ENCODE assay signal across 24 mouse cellular contexts in genomic region chr12:103551422-103551821, GRCm38 (mm10). TPM values are rescaled to one million over a fixed set of nuclear protein-coding genes. Genes with fewer than 3 reads are reported as not detected.
DNase-seq lines count a peak whose midpoint lies in the region; ATAC-seq and TF ChIP-seq lines count a peak whose summit lies in the region.
"Had no signal": no experiment of that assay in that cellular context is flagged by ENCODE, and none has a peak within 500 bp of the region (broad histone marks: within the 10 kb centered on the region; RNA-seq: fewer than 3 reads in every experiment).

No protein-coding gene starts in this region.

- peak; percentile 62; the same call in 1 of the 2 replicates for ATAC-seq in liver, embryonic 13.5 days (ENCODE audit: low read depth)
- ATAC-seq in liver, embryonic 15.5 days (ENCODE audit: insufficient read depth), result peak; percentile 53
- ATAC-seq in liver, postnatal 0 days, result peak; percentile 80
- no peak for ATAC-seq in erythroid progenitor cell, adult 5-6 weeks (replicated peaks; ENCODE audit: low FRiP score, poor library complexity, severe bottlenecking)
- ATAC-seq in forebrain, embryonic 12.5 days (ENCODE audit: low FRiP score), result no peak
- ATAC-seq: activated CD4-positive, CD25-positive, alpha-beta regulatory T cell, adult 4 months; forebrain, embryonic 13.5 days; forebrain, embryonic 15.5 days; forebrain, postnatal 0 days; Patski had no signal

- no peak for DNase-seq in liver, embryonic 13.5 days
- DNase-seq in liver, result no peak
- DNase-seq in MEL (ENCODE audit: low read depth, low spot score), result no peak
- no peak for DNase-seq in liver, postnatal 0 days
- DNase-seq in adrenal gland, postnatal 36 days, result no peak
- DNase-seq: adrenal gland, adult 2 months; adrenal gland, postnatal 10 days; adrenal gland, postnatal 25 days; cerebellum, adult 11-12 months; cerebellum, adult 2 months; cerebellum, adult 9-10 months; cerebellum, postnatal 10 days; cerebellum, postnatal 25 days; forebrain, postnatal 0 days had no signal

- 0 out of 2 replicates have a peak overlapping the region, but pooled peaks have one; percentile 21 for H3K27ac ChIP-seq in liver, embryonic 13.5 days
- H3K27ac ChIP-seq in MEL (ENCODE audit: control insufficient read depth, low read depth, low read length), result no peak overlapping the region
- 0 out of 2 replicates have a peak overlapping the region, but pooled peaks have one; percentile 48 for H3K27ac ChIP-seq in liver, embryonic 15.5 days (replicated peaks)
- H3K27ac ChIP-seq in liver, postnatal 0 days (ENCODE audit: low read depth), result peak overlapping the region; percentile 41; the same call in 1 of the 2 replicates
- no peak overlapping the region for H3K27ac ChIP-seq in forebrain, embryonic 12.5 days
- H3K27ac ChIP-seq: embryonic facial prominence, embryonic 10.5 days; embryonic facial prominence, embryonic 12.5 days; forebrain, embryonic 10.5 days; forebrain, embryonic 13.5 days; forebrain, embryonic 15.5 days had no signal

- H3K79me2 ChIP-seq in MEL (ENCODE audit: control insufficient read depth, insufficient read depth, low read length, poor library complexity), result no peaks in the 10 kb centered on the region

- H3K4me3 ChIP-seq in liver, embryonic 13.5 days (replicated peaks), result no peak overlapping the region
- H3K4me3 ChIP-seq in MEL (ENCODE audit: control insufficient read depth in 1 of 2, insufficient read depth in 1 of 2, low read depth in 2 of 2, low read length in 2 of 2), result no peak overlapping the region
- no peak overlapping the region for H3K4me3 ChIP-seq in liver, embryonic 15.5 days (replicated peaks)
- H3K4me3 ChIP-seq in liver, postnatal 0 days (ENCODE audit: low read depth, low read length), result 0 out of 2 replicates have a peak overlapping the region, but pooled peaks have one; percentile 22
- no peak overlapping the region for H3K4me3 ChIP-seq in forebrain, embryonic 12.5 days (replicated peaks)
- H3K4me3 ChIP-seq: embryonic facial prominence, embryonic 10.5 days; embryonic facial prominence, embryonic 12.5 days; forebrain, embryonic 10.5 days; forebrain, embryonic 13.5 days; forebrain, embryonic 15.5 days had no signal

- H3K36me3 ChIP-seq in liver, embryonic 13.5 days, result no peaks in the 10 kb centered on the region
- peaks cover 0 to 5% of the 10 kb centered on the region in 2 experiments; a peak in 1 of 4 replicates for H3K36me3 ChIP-seq in MEL (ENCODE audit: control insufficient read depth in 1 of 2, insufficient read depth in 2 of 2, low read length in 2 of 2)
- no peaks in the 10 kb centered on the region for H3K36me3 ChIP-seq in liver, embryonic 15.5 days (replicated peaks)
- H3K36me3 ChIP-seq in liver, postnatal 0 days (replicated peaks; ENCODE audit: insufficient read depth, low read length), result no peaks in the 10 kb centered on the region
- no peaks in the 10 kb centered on the region for H3K36me3 ChIP-seq in forebrain, embryonic 12.5 days (replicated peaks)
- H3K36me3 ChIP-seq: embryonic facial prominence, embryonic 10.5 days; embryonic facial prominence, embryonic 12.5 days; forebrain, embryonic 10.5 days; forebrain, embryonic 15.5 days had no signal

- no peak for TF ChIP-seq POLR2A in MEL (IDR thresholded peaks at IDR 0.05; ENCODE audit: control insufficient read depth in 1 of 2, insufficient read depth in 1 of 2, low read depth in 1 of 2, low read length in 2 of 2, poor library complexity in 1 of 2)

- TF ChIP-seq CTCF in MEL (IDR thresholded peaks at IDR 0.05 in 2 of 3, conservative IDR thresholded peaks at IDR 0.05 in 1 of 3; ENCODE audit: control insufficient read depth in 1 of 3, insufficient read depth in 1 of 3, low read depth in 2 of 3, low read length in 3 of 3, poor library complexity in 1 of 3, severe bottlenecking in 1 of 3), result no peak
- TF ChIP-seq CTCF in liver, postnatal 0 days (IDR thresholded peaks at IDR 0.05; ENCODE audit: low read depth), result no peak

- no peaks in the 10 kb centered on the region for H3K9me3 ChIP-seq in liver, embryonic 13.5 days (replicated peaks)
- H3K9me3 ChIP-seq in MEL (replicated peaks; ENCODE audit: insufficient read depth, low read length), result no peaks in the 10 kb centered on the region
- no peaks in the 10 kb centered on the region for H3K9me3 ChIP-seq in liver, embryonic 15.5 days (replicated peaks)
- H3K9me3 ChIP-seq in liver, postnatal 0 days (ENCODE audit: low read length), result no peaks in the 10 kb centered on the region
- no peaks in the 10 kb centered on the region for H3K9me3 ChIP-seq in forebrain, embryonic 12.5 days
- H3K9me3 ChIP-seq: embryonic facial prominence, embryonic 10.5 days; embryonic facial prominence, embryonic 12.5 days; forebrain, embryonic 10.5 days; forebrain, embryonic 13.5 days; forebrain, embryonic 15.5 days had no signal

- no peak overlapping the region for H3K4me2 ChIP-seq in liver, embryonic 13.5 days
- no peak overlapping the region for H3K4me2 ChIP-seq in liver, embryonic 15.5 days
- peak overlapping the region; percentile 55 for H3K4me2 ChIP-seq in liver, postnatal 0 days (ENCODE audit: low read depth, low read length)
- H3K4me2 ChIP-seq in forebrain, embryonic 12.5 days, result no peak overlapping the region
- H3K4me2 ChIP-seq: embryonic facial prominence, embryonic 12.5 days; forebrain, embryonic 13.5 days; forebrain, embryonic 15.5 days had no signal

- no peak overlapping the region for H3K9ac ChIP-seq in liver, embryonic 13.5 days
- H3K9ac ChIP-seq in MEL (ENCODE audit: control insufficient read depth, low read depth, low read length, poor library complexity, severe bottlenecking), result no peak overlapping the region
- no peak overlapping the region for H3K9ac ChIP-seq in liver, embryonic 15.5 days
- 0 out of 2 replicates have a peak overlapping the region, but pooled peaks have one; percentile 19 for H3K9ac ChIP-seq in liver, postnatal 0 days (replicated peaks)
- H3K9ac ChIP-seq in forebrain, embryonic 12.5 days, result no peak overlapping the region
- H3K9ac ChIP-seq: embryonic facial prominence, embryonic 12.5 days; forebrain, embryonic 13.5 days; forebrain, embryonic 15.5 days; forebrain, postnatal 0 days had no signal

- TF ChIP-seq EP300 in MEL (IDR thresholded peaks at IDR 0.05; ENCODE audit: low read depth in 1 of 2, low read length in 2 of 2), result no peak
- no peak for TF ChIP-seq EP300 in liver, postnatal 0 days (IDR thresholded peaks at IDR 0.05; ENCODE audit: low read depth)

- TF ChIP-seq RAD21 in MEL (IDR thresholded peaks at IDR 0.05; ENCODE audit: low read depth, low read length), result no peak

- 47% methylated on average over 4 of the region's 4 CpGs for WGBS in liver, embryonic 13.5 days (ENCODE audit: insufficient replicate concordance)
- WGBS in liver, embryonic 15.5 days (ENCODE audit: insufficient replicate concordance), result 37% methylated on average over 4 of the region's 4 CpGs
- WGBS in liver, postnatal 0 days (ENCODE audit: insufficient replicate concordance), result 42% methylated on average over 4 of the region's 4 CpGs
- WGBS in forebrain, embryonic 12.5 days, result 87% methylated on average over 4 of the region's 4 CpGs

- no peaks in the 10 kb centered on the region for H3K27me3 ChIP-seq in liver, embryonic 13.5 days
- no peaks in the 10 kb centered on the region for H3K27me3 ChIP-seq in MEL (ENCODE audit: control insufficient read depth in 1 of 2, insufficient read depth in 2 of 2, low read length in 2 of 2)
- no peaks in the 10 kb centered on the region for H3K27me3 ChIP-seq in liver, embryonic 15.5 days
- no peaks in the 10 kb centered on the region for H3K27me3 ChIP-seq in liver, postnatal 0 days (ENCODE audit: insufficient read depth, low read length)
- no peaks in the 10 kb centered on the region for H3K27me3 ChIP-seq in forebrain, embryonic 12.5 days
- H3K27me3 ChIP-seq: embryonic facial prominence, embryonic 12.5 days; forebrain, embryonic 13.5 days; forebrain, embryonic 15.5 days; Patski had no signal

- H3K4me1 ChIP-seq in liver, embryonic 13.5 days (replicated peaks), result 0 out of 2 replicates have a peak, but pooled peaks cover 7% of the 10 kb centered on the region
- peaks cover 0 to 6% of the 10 kb centered on the region in 2 experiments; a peak in 1 of 4 replicates for H3K4me1 ChIP-seq in MEL (ENCODE audit: control insufficient read depth in 1 of 2, insufficient read depth in 2 of 2, low read length in 2 of 2)
- 0 out of 2 replicates have a peak, but pooled peaks cover 8% of the 10 kb centered on the region for H3K4me1 ChIP-seq in liver, embryonic 15.5 days (replicated peaks)
- peaks cover 5% of the 10 kb centered on the region for H3K4me1 ChIP-seq in liver, postnatal 0 days (ENCODE audit: insufficient read depth)
- H3K4me1 ChIP-seq in forebrain, embryonic 12.5 days, result no peaks in the 10 kb centered on the region
- H3K4me1 ChIP-seq: embryonic facial prominence, embryonic 10.5 days; embryonic facial prominence, embryonic 12.5 days; forebrain, embryonic 13.5 days; forebrain, embryonic 15.5 days had no signal

TF ChIP-seq in MEL, 35 proteins besides CTCF, POLR2A, EP300 and RAD21:
- TF ChIP-seq GATA1 (IDR thresholded peaks at IDR 0.05; ENCODE audit: low read depth, low read length) (0 out of 2 replicates have a peak, but pooled peaks have one; percentile 3), ETS1 (IDR thresholded peaks at IDR 0.05; ENCODE audit: low read depth, low read length) (no peak)

RNA-seq across cellular contexts. Expression of gene Ppp4r4, which starts 19.3 kb away (rescaled TPM):
- 1.1 and 1.4 TPM in 2 replicates for polyA plus RNA-seq in liver, embryonic 13.5 days (2015; fragmentation: Nextera tagmentation; extraction: Ambion mirVana)
- 1.0 and 1.3 TPM in 2 replicates for total RNA-seq in MEL (2012; rRNA removed)
- polyA plus RNA-seq in MEL (2012; ENCODE audit: insufficient read depth in 1 of 2, insufficient read length in 2 of 2, low read depth in 1 of 2, low replicate concordance in 2 of 2, missing spikeins in 1 of 2), result 1 to 10 TPM in 1 of 2 experiments, not detected in 1; 3.0 TPM
- 1.0 and 1.3 TPM in 2 replicates for polyA plus RNA-seq in liver, embryonic 15.5 days (2015; fragmentation: Nextera tagmentation; extraction: Ambion mirVana)
- polyA plus RNA-seq in liver, postnatal 0 days (2015; fragmentation: Nextera tagmentation; extraction: Ambion mirVana), result 1.0 and 1.1 TPM in 2 replicates
- total RNA-seq in erythroid progenitor cell, adult 5-6 weeks (2015; ENCODE audit: low replicate concordance), result not detected in 2 replicates
- 0.90 TPM in 1 of 2 replicates, not detected in the other for total RNA-seq in erythroid progenitor cell, adult 5-6 weeks (2017; ENCODE audit: low replicate concordance)
- total RNA-seq in adrenal gland, postnatal 36 days (2021), result 1 to 10 TPM; 4.0 to 4.4 TPM
- 3.0 and 3.5 TPM in 2 replicates for polyA plus RNA-seq in forebrain, embryonic 12.5 days (2016; fragmentation: Nextera tagmentation; extraction: Ambion mirVana)

Comparison
In these comparisons a context has a peak if more than half of its experiments do, and no peak if none do; other contexts are left out.
1. ATAC-seq: peak in liver, embryonic 13.5 days (single experiment), liver, embryonic 15.5 days (single experiment) and liver, postnatal 0 days (single experiment); none in erythroid progenitor cell, adult 5-6 weeks (single experiment) and forebrain, embryonic 12.5 days (single experiment).
2. H3K27ac ChIP-seq: peak in liver, embryonic 13.5 days (single experiment), liver, embryonic 15.5 days (single experiment) and liver, postnatal 0 days (single experiment); none in MEL (single experiment) and forebrain, embryonic 12.5 days (single experiment).